Mouse (Mus musculus) CH12.LX (cell line): ENCODE results near the gene Suclg2.

Source experiments
- EP300 ChIP-seq: IDR thresholded peaks from 2 replicates; pipeline ENCODE4 v1.6.1; 2011; ENCODE audit warnings: low read length, improper control_type of control experiment
- SIN3A ChIP-seq: IDR thresholded peaks from 2 replicates; pipeline ENCODE4 v1.6.1; 2012; ENCODE audit warnings: low read length, improper control_type of control experiment, inconsistent platforms

DNA sequence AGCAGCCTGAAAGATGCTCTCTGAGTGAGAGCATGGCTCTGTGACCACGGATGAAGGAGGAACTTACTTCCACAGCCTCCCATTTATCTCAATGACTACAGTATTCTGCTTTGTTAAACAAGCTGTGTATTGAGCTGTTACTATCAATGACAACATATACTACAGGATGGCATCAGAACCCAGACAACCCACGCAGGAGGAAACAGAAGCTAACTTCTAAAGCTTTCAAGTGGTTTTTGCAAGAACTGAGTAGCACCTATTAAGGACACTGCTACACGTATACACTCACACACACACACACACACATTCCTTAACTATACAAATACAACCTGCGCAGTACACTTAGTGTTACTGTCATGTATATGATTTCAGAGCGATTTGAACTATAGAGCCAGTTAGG lies 202.9 kb downstream of the Suclg2 start:
- TF ChIP-seq EP300 (no peak), SIN3A (no peak)
